Mouse (Mus musculus): ENCODE measurements around the gene Ms4a15.
A peak's percentile ranks its signal among the peaks of the same experiment; 100 is the strongest.

DNA sequence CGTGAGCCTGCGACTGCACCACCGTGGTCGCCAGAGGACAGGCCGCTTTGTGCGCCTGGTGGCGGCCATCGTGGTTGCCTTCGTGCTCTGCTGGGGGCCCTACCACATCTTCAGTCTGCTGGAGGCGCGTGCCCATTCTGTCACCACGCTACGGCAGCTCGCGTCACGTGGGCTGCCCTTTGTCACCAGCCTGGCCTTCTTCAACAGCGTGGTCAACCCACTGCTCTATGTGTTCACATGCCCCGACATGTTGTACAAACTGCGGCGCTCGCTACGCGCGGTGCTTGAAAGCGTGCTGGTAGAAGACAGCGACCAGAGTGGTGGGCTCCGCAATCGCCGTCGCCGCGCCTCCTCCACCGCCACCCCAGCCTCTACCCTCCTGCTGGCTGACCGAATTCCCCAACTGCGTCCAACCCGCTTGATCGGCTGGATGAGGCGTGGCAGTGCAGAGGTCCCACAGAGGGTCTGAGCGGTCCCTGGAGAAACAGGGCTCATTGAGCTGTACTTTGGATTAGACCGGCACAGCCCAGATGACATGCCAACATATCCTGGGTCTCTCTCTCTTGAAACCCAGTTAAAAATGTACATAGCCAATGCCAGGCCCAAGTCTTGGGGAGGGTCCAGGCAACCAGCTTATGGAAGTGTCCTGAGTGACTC, 52.1 kb downstream of the Ms4a15 start:
- TF ChIP-seq CTCF (IDR thresholded peaks at IDR 0.05; ENCODE audit: control insufficient read depth, insufficient read depth, low read length) (no peak), POLR2A (IDR thresholded peaks at IDR 0.05; ENCODE audit: borderline replicate concordance, control insufficient read depth, low read depth, low read length) (0 out of 2 replicates have a peak, but pooled peaks have one; percentile 5)

Measured in bone marrow, adult 2 months (tissue).